Mouse (Mus musculus): ENCODE data around the gene Eif4a3.

Gene Eif4a3

GRCm38 (mm10) chr11:119239480-119239879 is 60.4 kb downstream of the Eif4a3 start:
- DNase-seq: no peak

Data from cerebellum, postnatal 14 days (tissue).